Mouse (Mus musculus) intestine, embryonic 14.5 days (tissue): ENCODE results near the gene Ccdc97. TPM values are rescaled to one million over a fixed set of nuclear protein-coding genes. Genes with fewer than 3 reads are reported as not detected.

ENCODE experiments used
- ATAC-seq: fragments of 200-750 bp; cut with Nextera tagmentation; replicated peaks from 2 replicates; pipeline ENCODE4 v1.8.0; 2017; ENCODE audit warnings: low read depth, moderate number of reproducible peaks, moderate TSS enrichment, moderate library complexity; ENCODE audit not compliant: low FRiP score, low TSS enrichment
- DNase-seq: peaks from one replicate; pipeline ENCODE4 v3.0.0-alpha.2; 2018; ENCODE audit warnings: low spot score
- H3K27ac ChIP-seq: fragments of 300-500 bp; sonication (generic); 2 replicates; pipeline ENCODE4 v1.5.1; 2014; ENCODE audit warnings: low read depth, mild to moderate bottlenecking, control low read depth
- H3K27me3 ChIP-seq: fragments of 300-500 bp; sonication (generic); replicated peaks from 2 replicates; pipeline ENCODE4 v1.6.1; 2014; ENCODE audit warnings: low read length, control low read depth; ENCODE audit not compliant: control insufficient read depth, insufficient read depth
- H3K36me3 ChIP-seq: fragments of 300-500 bp; sonication (generic); 2 replicates; pipeline ENCODE4 v1.6.1; 2014; ENCODE audit warnings: low read length, control low read depth; ENCODE audit not compliant: control insufficient read depth, insufficient read depth
- H3K4me1 ChIP-seq: fragments of 300-500 bp; sonication (generic); replicated peaks from 2 replicates; pipeline ENCODE4 v1.6.1; 2014; ENCODE audit warnings: low read length, control low read depth, mixed read lengths; ENCODE audit not compliant: control insufficient read depth, insufficient read depth
- H3K4me2 ChIP-seq: fragments of 300-500 bp; sonication (generic); 2 replicates; pipeline ENCODE4 v1.6.1; 2014; ENCODE audit warnings: low read length
- H3K4me3 ChIP-seq: fragments of 300-500 bp; sonication (generic); 2 replicates; pipeline ENCODE4 v1.5.1; 2014; ENCODE audit warnings: low read depth, low read length, control low read depth, mixed read lengths
- H3K9ac ChIP-seq: fragments of 300-500 bp; sonication (generic); 2 replicates; pipeline ENCODE4 v1.6.1; 2014; ENCODE audit warnings: mild to moderate bottlenecking, low read length
- H3K9me3 ChIP-seq: fragments of 300-500 bp; sonication (generic); 2 replicates; pipeline ENCODE4 v1.6.1; 2016; ENCODE audit warnings: low read length, control low read depth; ENCODE audit not compliant: control insufficient read depth
- WGBS: fragments of 180-500 bp; shearing (Covaris S2); extraction: QIAGEN DNeasy Blood & Tissue Kit; methylation state at CpG from one replicate; pipeline ENCODE4 v1.1.7; 2014; 5-methylcytosine and 5-hydroxymethylcytosine counted together
- polyA plus RNA-seq: library from polyadenylated mRNA; unstranded; fragments of >200 nt; fragmentation: Nextera tagmentation; extraction: Ambion mirVana; gene quantifications from 2 replicates; pipeline ENCODE4 v1.2.1, GENCODE M21; 2014

Ccdc97 gene
- polyA plus RNA-seq, 1 experiment from 2014 or later, result 27.4 TPM

DNA sequence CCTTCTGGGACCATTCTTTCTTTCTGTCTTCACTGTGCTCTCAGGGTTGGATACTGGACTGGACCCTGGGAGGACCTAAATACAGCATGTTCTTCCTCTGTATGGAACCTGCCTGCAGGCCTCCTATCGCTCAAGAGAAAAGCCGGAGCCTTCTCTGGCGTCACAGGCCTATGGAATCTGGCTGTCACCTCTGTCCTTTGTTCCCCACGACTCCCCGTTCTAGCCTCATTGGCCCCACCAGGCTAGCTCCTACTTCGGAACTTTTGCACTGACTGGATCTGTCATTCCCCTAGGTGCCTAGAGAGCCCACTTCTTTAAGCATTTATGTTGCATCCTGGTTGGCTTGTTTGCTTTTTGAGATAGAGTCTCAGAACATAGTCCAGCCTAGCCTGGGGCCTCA, 34.2 kb downstream of the Ccdc97 start:
- H3K27ac ChIP-seq, result no peak overlapping the region
- no peak for ATAC-seq
- DNase-seq, result no peak
- H3K9me3 ChIP-seq, result no peaks in the 10 kb centered on the region
- no peak overlapping the region for H3K4me3 ChIP-seq
- peaks cover 13% of the 10 kb centered on the region; the same call in 1 of the 2 replicates for H3K27me3 ChIP-seq
- 88% methylated on average over 6 of the region's 6 CpGs for WGBS
- peaks cover 4% of the 10 kb centered on the region; the same call in 1 of the 2 replicates for H3K36me3 ChIP-seq
- no peak overlapping the region for H3K4me2 ChIP-seq
- no peak overlapping the region for H3K9ac ChIP-seq
- peaks cover 18% of the 10 kb centered on the region; the same call in 1 of the 2 replicates for H3K4me1 ChIP-seq

DNA sequence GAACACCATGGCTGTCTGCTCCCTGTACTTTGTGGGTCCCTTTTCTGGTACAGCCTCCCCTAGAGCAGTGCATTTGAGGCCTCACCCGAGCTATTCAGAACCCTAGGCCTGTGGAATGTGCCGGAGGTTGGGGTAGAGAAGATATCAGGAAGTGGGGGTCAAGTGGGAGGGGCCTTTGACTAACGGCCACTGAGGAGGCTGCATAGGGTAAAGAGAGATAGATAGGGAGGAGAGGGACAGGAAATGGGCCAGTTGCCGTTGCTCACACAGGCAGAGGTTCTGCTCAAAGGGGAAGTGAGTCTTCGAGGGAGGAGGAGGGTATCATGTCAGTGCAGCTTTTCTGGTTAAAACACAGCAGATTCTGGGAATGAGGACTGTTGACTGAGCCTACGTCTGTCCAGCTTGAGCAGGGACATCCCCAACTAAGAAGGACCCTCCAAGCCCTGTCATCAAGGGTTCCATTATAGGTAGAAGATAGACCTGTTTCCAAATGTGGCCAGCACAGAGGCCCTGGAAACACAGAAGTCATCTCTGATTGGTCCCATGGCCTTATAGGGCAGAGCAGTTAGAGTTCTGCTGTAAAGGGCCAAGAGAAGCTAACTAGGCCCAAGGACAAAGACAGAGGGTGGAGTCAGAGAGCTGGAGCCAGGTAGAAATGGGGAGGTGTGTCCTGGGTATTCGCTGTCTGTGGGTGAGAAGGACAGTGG, 35.3 kb downstream of the Ccdc97 start:
- Histone ChIP-seq H3K27ac (no peak overlapping the region), H3K9ac (no peak overlapping the region), H3K4me1 (peaks cover 15% of the 10 kb centered on the region; the same call in 1 of the 2 replicates), H3K36me3 (peaks cover 4% of the 10 kb centered on the region; the same call in 1 of the 2 replicates), H3K9me3 (no peaks in the 10 kb centered on the region), H3K4me3 (no peak overlapping the region), H3K4me2 (no peak overlapping the region), H3K27me3 (peaks cover 13% of the 10 kb centered on the region; the same call in 1 of the 2 replicates)
- DNase-seq, result no peak
- WGBS, result 54% methylated on average over 7 of the region's 7 CpGs
- no peak for ATAC-seq

DNA sequence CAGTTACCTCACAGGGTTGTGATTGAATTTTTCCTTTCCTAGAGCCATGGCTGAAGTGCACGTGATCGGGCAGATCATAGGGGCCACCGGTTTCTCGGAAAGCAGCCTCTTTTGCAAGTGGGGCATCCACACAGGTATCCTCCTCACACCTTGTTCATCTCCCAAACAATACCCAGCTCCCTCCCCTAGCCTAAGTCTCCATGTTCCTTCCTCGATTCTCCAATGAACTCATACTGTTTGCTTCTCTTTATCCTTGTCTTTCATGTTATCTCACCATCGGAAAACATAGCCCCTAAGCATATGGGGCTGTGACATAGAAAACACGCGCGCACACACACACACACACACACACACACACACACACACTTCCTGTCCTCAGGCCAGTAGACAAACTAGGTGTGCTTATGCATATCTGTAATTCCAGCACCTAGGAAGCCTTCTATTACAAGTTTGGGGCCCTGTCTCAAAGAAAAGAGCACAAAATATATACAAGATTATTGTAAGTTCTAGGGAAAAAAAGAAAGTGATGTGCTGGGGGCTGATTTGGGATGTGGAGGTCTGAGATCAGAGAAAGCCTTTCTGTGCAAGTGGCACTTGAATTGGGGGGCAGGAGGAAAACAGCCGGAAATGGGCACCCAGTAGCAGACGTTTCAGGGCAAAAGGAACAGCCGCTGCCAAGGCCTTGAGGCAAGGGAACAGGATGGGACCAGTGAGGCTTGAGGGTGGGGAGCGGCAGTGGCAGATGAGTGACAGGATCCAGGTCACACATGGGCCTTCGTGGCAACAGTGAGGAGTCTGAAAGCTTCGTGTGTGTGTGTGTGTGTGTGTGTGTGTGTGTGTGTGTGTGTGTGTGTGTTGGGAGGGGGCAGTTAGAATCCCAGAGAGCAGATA, 37.3 kb downstream of the Ccdc97 start:
- ATAC-seq (peak; percentile 7; the same call in 1 of the 2 replicates), DNase-seq (no peak)
- H3K36me3 ChIP-seq, result peaks cover 4% of the 10 kb centered on the region; the same call in 1 of the 2 replicates
- H3K9ac ChIP-seq, result no peak overlapping the region
- peak overlapping the region; percentile 60 for H3K4me3 ChIP-seq
- 54% methylated on average over 15 of the region's 15 CpGs for WGBS
- peak overlapping the region; percentile 60 for H3K4me2 ChIP-seq
- H3K27ac ChIP-seq, result 0 out of 2 replicates have a peak overlapping the region, but pooled peaks have one; percentile 80
- H3K9me3 ChIP-seq, result no peaks in the 10 kb centered on the region
- H3K4me1 ChIP-seq, result peaks cover 8% of the 10 kb centered on the region; the same call in 1 of the 2 replicates
- 0 out of 2 replicates have a peak, but pooled peaks cover 7% of the 10 kb centered on the region for H3K27me3 ChIP-seq

DNA sequence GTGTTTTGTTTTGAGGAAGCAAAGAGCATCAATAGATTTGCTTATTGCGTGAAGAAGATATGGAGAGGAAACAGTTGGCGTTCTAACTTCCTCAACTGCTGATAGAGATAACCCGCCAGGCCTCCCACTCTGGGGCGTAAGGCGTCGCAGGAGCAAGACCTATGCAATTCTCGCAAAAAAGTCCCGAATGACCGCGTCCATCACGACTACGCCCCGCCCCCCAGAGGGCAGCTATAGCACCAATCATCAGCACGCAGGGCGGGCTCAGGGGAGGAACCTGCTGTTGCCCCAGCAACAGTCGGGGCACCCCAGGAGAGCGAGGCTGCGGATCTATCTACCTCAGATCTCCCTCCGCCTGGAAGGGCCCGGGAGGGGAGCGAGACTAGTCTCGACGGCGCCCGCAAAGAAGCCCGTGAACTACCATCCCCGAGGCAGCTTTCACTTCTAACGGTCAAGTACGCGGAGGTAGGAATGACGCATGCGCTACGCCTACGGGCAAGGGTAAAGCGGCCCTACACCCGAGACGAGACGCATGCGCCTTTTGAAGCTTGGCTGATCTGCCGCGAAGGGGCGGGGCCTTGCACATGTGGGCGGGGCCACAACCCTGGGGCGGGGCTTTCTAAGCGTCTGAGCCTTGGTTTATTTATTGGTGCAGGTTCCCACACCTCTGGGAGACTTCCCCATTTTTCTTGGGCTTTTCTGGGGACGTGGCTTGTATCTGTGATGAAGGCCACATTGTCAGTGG, 38.2 kb downstream of the Ccdc97 start, which contains the start of gene B9d2:
Gene B9d2, plus strand, starts transcription at position 267 of the 745 bp plus-strand sequence.
- DNase-seq (peak; percentile 98), ATAC-seq (peak; percentile 96)
- Histone ChIP-seq H3K4me1 (peaks cover 8% of the 10 kb centered on the region; the same call in 1 of the 2 replicates), H3K4me3 (peak within 1 kb of the TSS; percentile 60), H3K27me3 (peaks cover 6% of the 10 kb centered on the region; the same call in 1 of the 2 replicates), H3K36me3 (peaks cover 4% of the 10 kb centered on the region; the same call in 1 of the 2 replicates), H3K27ac (peak within 1 kb of the TSS; percentile 80), H3K4me2 (peak within 1 kb of the TSS; percentile 60), H3K9me3 (no peaks in the 10 kb centered on the region), H3K9ac (peak within 1 kb of the TSS; percentile 44)
- WGBS, result under 1% methylated on average over 46 of the region's 46 CpGs

DNA sequence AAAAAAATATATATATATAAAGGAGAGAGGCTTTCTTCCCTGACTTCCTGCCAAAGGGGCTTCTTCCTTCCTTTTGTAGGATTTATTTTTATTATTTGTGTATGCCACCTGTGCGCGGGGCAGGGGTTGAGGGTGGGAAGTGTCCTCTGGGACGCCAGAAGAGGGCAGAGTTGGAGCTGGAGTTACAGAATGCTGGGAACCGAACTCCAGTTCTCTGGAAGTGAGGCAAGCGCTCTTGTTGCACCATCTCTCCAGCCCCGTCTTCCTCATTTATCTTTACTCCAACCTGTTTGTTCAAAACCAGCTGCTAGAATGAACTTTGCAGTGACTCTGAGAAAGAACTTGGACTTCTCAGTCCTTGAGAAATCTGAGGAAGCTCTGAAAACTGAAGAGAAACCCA, 38.9 kb downstream of the Ccdc97 start:
- 11% methylated on average over 6 of the region's 6 CpGs for WGBS
- Histone ChIP-seq H3K36me3 (peaks cover 4% of the 10 kb centered on the region; the same call in 1 of the 2 replicates), H3K4me3 (peak overlapping the region; percentile 60), H3K27me3 (peaks cover 13% of the 10 kb centered on the region), H3K4me1 (peaks cover 9% of the 10 kb centered on the region; the same call in 1 of the 2 replicates), H3K9ac (no peak overlapping the region), H3K27ac (peak overlapping the region; percentile 80; the same call in 1 of the 2 replicates), H3K4me2 (peak overlapping the region; percentile 60), H3K9me3 (no peaks in the 10 kb centered on the region)
- DNase-seq (no peak), ATAC-seq (no peak)

DNA sequence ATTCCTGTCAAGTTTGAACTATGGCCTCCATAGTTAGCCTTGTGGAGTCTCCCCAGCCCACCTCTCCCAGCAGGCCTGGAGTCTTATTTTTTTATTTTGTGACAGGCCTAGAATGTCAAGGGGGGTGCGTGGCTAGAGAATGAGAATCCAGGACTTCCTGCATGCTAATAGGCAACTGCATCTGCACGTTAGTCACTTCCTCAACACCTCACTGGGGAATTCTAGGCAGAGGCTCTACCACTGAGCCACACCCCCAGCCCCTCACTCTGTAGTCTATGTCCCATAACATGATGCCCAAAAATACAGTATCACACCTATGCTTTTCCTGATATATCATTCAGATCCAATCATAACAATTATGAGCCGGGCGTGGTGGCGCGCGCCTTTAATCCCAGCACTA, 41.9 kb downstream of the Ccdc97 start:
- DNase-seq (no peak), ATAC-seq (no peak)

DNA sequence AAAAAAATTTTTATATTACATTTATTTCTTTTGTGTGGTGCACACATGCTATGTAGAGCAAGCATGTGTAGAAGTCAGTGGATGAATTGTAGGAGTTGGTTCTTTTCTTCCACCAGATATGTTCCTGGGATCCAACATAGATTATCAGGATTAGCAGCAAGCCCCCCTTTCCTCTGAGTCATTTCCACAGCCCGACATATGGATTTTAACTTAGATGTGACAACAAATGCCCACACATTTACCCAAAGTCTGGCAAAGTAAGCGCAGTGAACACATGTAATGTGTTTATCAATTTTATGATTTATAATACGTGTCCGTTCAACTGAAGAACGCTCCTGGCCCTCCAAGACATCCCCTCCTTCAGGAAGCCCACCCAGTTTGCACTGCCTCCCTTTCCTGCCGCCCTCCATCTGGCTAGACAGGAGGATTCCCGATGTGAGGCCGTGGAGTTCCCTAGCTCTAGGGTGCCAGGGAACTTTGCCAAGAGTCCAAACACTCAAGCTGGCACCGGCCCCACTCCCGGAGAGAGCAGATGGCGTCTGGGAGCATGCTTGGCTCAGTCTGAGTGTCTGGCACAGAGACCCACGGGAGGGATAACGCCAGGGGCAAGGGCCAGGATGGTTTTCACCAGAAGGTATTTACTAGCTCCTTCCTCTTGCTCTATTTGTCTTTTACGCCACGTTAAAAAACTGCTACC, 42.7 kb downstream of the Ccdc97 start:
- Histone ChIP-seq H3K27ac (no peak overlapping the region), H3K4me2 (no peak overlapping the region), H3K9ac (no peak overlapping the region), H3K36me3 (no peaks in the 10 kb centered on the region), H3K27me3 (peaks cover 29% of the 10 kb centered on the region), H3K4me1 (peaks cover 14% of the 10 kb centered on the region; the same call in 1 of the 2 replicates), H3K4me3 (no peak overlapping the region), H3K9me3 (no peaks in the 10 kb centered on the region)
- 66% methylated on average over 15 of the region's 15 CpGs for WGBS
- DNase-seq (no peak), ATAC-seq (no peak)

More for the DNA sequence above, 41.9 kb downstream of the Ccdc97 start:
- Histone ChIP-seq H3K9ac (no peak overlapping the region), H3K4me3 (no peak overlapping the region), H3K27ac (no peak overlapping the region), H3K36me3 (no peaks in the 10 kb centered on the region), H3K9me3 (no peaks in the 10 kb centered on the region), H3K27me3 (peaks cover 29% of the 10 kb centered on the region), H3K4me2 (no peak overlapping the region), H3K4me1 (peaks cover 15% of the 10 kb centered on the region; the same call in 1 of the 2 replicates)
- WGBS, result 93% methylated on average over 7 of the region's 7 CpGs
